Mouse (Mus musculus): Measurements from ENCODE around the gene Gsap.
A peak's percentile ranks its signal among the peaks of the same experiment; 100 is the strongest.
"Not testable (repeated sequence)": the region's sequence is repeated elsewhere in the genome, so short reads cannot be mapped to it uniquely, and the experiment has no call there.

Gene Gsap

GRCm38 (mm10) chr5:21261202-21261844 lies 75.3 kb downstream of the Gsap start:
- no peak for DNase-seq

DNA sequence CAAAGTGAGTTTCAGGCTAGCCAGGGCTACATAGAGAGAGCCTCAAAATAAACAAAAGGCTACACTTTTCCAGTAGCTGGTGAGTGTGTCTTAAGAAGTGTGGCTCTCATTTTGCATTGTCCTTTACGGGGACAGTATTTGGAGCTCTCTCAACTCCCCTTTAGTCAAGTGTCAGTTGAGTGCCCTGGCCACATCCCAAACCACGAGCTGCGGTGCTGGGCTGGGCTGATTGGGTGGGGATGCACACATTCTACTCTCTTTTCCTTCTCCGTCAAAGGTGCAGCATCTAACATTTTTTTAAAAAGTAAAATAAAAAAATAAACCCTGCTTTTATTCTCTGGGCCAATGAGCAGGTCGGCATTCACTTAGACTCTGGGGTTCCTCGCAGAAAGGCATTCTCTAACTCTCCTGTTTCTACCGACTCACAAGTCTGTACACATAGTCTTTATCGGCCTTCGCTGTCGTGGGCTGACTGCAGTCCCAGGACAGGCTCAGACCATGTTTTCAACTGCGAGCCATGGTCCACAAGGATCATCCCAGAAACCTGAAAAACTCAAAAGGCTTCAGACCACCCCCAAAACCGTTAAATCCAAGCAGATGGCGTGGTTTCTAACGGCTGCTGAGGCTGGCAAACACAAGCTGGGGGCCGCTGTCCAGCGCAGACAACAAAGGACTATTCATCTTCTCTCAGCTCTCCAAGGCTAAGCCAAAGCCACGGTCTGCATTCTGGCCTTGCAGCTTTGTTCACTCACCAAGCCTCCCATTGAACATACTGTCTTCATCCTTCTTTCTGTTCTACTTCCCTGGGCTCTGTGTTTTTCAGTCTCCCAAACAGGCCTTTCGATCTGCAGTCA lies 77.4 kb downstream of the Gsap start:
- DNase-seq = no peak

- DNase-seq = no peak
Observed at GRCm38 (mm10) chr5:21264352-21265021, 78.4 kb downstream of the Gsap start.

GRCm38 (mm10) chr5:21265049-21265448 lies 79.0 kb downstream of the Gsap start:
- peak; percentile 49 to 86 for DNase-seq

GRCm38 (mm10) chr5:21267090-21267489 lies 81.0 kb downstream of the Gsap start:
- DNase-seq = peak; percentile 17 to 39

DNA sequence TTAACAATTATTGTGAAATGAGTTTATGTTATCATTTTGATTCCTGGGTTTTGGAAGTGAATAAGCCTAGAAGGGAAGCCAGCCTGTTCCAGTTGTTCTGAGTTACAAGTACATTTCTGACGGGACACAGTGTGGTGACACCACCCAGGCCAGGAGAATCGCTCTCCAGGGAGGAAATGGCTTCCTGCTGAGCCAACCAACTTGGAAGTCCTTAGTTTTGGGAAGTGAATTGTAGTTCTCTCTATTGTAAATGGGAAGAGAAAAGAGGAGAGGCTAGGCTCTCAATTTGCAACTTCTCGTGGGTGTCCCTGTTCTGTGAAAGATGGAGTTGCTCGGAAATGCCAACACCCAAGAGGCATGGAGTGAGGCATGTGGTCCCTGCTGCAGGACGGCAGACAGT lies 83.4 kb downstream of the Gsap start:
- no peak for DNase-seq

DNA sequence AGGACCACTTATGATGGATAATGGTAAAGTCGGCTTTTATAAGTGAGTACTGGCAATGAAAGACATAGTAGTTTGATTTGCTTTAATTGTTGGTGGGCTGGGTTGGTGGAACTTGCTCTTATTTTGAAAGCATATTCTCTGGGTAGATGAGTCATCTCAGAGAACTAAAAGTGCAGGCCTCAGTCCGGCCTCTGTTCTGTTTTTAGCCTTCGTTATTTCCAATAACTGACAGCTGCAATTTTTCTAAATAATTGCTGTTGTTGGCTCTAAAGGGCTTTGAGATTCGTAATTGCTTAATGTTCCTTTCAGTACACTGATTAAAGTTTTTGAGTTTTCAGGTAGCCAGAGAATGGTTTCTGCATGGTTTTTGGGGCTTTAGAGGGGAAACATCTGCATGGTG lies 84.7 kb downstream of the Gsap start:
- DNase-seq = no peak

DNA sequence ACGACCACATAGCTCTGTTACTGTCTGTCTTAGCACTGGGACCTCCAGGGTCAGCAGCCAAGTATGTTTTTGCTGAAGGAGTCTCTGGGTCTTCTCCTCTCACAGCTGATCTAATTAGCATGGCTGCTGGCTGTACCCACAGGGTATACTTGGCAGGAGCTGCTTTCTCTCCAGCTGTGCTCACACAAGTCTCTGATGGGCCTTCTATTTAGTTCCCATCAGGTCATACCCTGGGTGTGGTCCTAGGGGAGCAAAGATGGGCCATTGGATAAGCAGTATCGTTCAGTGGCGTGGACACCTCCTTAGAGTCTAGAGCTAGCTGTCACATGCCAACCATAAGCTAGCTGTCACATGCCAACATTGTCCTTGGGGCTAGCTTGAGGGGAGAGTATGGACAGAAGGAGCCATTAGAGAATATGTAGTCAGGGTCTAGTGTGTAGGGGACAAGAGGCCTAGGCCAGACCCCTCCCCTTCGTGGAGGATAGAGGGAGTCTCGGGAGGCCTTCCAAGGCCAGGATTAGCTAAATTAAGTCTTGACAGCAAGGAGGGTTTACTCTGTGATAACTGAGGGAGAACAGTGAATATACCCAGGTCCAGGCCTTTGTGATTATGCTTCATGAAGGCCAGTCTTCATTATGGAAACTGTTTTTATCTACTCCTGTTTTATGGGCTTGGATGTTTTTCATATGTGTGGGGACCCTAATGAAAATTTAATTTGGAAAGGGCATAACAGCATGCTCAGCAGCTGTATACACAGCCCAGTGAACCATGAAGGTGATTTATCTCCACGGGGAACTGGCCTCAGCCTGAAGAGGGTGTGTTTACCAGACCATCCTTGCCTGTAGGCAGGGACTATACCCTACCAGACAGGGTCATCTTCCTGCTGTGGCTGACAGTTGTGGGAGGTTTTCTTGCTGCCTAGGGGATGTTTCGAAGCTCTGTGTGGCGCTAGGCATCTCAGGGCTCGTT lies 85.6 kb downstream of the Gsap start:
- DNase-seq = peak in 1 of 2 experiments; percentile 48

DNA sequence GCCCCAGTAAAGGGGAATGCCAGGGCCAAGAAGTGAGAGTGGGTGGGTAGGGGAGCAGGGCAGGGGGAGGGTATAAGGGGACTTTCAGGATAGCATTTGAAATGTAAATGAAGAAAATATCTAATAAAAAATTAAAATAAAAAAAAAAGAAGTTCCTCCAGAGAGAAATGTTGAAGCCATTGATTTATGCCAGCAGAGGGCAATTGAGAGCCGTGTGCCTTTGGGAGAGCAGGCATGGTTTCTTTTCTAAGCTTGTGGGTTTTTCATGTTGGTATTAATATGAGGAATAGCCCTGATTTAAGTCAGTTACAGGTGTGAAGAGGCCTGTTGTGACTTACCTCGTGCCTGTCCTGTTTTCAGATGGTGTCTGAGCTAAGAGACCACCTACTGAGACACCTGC lies 91.6 kb downstream of the Gsap start:
- not testable (repeated sequence) for DNase-seq

DNA sequence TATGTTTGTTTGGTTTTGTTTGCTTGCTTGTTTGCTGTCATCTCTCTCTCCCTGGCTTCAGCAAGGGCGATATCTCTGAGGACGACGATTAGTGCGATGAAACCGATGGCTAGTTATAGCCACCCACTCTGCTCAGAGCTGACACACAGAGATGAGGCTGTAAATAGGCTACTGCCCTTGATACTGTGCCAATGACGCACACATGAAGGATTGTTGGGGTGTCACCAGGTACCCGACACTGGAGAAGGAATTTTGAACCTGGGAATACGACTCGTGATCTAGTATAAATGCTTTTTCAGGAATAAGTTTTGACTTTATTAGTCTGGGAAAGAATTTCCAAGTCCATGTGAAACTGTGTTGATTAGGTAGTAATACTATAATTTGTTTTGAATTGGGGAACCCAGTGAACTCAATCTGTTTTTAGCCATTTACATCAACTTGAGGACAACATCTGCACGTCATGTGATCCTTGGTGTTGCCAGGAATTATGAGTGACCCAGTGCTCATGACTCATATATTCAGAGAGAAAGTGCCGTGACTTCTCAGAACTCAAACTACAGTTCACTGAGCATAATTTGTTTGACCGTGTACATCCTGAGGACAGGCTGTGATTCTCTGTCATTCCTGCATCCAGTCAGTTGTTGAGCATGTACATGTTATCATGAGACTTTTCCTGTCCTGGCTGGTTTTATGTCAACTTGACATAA lies 97.5 kb downstream of the Gsap start:
- DNase-seq = no peak

GRCm38 (mm10) chr5:21288658-21289435 lies 102.8 kb downstream of the Gsap start:
- peak in 1 of 2 experiments; percentile 38 for DNase-seq

DNA sequence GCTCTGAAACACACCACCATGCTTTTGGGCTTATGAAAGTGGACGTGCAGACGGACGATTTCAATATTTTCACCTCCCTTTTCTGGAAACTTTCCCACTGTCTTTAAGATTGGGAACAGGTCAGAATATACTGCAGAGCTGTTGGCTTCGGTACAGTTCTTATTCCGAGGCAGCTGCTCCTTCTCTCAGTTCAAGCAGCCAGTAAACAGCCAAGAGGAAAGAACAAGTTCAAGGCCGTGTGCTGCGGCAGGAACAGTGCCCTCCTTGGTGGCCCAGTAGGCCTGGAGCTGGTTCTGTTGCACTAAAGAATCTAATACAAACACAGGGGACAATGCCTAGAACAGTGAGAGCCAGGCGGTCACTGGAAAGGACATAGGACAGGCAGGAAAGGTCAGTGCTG lies 104.5 kb downstream of the Gsap start:
- DNase-seq = no peak

DNA sequence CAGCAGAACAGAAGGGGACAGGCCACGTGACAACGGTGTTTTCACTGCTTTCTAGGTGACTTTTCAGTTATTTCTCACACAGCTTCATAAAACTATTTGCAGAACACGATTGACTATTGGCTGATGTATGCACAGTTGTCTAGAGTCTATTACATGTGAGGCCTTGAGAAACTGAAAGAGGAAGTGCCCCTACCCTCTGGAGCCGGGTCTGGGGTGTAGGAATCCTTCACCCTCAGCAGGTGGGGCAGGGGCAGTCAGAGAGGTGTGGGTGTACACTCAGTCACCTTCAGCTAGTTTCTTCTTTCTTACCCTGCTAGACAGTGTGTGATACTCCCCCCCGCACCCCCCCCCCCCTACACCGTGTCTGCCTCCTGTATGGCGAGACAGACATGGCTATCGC lies 109.6 kb downstream of the Gsap start:
- DNase-seq = no peak

DNA sequence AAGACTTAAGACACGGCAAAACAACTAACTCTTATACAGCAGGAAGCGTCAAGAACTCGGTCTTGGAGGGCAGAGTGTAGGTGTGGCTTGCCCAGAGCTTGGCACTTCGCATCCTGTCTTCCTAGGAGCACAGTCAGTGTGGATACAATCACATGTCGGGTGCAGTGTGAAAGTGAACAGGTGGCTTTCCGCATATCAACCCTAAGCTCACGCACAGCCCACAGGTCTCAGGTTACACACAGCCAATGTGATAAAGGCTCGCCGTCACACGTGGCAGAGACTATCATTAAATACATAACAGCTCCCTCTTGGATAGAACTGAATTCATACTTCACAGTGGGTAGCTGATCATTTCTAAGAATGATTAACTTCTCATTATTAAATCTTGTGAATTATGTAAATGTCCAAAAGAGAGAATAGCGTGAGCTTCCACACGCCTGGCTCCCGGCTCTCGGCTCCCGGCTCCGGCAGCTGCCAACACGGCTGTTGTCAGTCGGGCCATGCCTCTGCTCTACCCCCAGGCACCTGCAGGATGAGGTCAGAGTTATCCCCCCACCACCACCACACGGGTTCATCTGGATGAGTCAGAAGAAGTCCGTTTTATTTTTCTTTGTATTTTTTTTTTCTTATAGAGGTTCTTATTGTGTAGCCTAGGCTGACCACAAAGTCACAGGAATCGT lies 113.2 kb downstream of the Gsap start:
- no peak for DNase-seq

GRCm38 (mm10) chr5:21300058-21300457 lies 114.0 kb downstream of the Gsap start:
- DNase-seq = no peak

DNA sequence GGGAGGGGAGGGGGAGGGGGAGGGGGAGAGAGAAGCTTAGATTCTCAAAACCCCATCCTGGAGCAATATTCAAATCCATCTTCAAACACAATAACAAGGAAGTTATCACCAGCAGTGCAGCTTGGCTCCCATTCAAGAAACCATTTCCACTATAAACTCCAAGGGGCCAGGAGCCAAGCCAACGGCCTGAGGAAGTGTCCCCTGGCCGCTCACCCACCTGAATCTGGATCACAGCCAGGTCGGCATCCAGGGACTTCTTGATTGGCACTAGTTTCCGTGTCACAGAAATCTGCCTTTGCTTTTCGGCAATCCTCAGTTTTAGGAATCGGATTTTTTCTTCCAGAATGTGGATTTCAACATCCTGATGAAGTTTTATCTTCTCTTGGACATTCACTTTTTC lies 115.0 kb downstream of the Gsap start:
- peak; percentile 38 to 61 for DNase-seq

GRCm38 (mm10) chr5:21307165-21307564 lies 121.1 kb downstream of the Gsap start:
- DNase-seq = no peak

DNA sequence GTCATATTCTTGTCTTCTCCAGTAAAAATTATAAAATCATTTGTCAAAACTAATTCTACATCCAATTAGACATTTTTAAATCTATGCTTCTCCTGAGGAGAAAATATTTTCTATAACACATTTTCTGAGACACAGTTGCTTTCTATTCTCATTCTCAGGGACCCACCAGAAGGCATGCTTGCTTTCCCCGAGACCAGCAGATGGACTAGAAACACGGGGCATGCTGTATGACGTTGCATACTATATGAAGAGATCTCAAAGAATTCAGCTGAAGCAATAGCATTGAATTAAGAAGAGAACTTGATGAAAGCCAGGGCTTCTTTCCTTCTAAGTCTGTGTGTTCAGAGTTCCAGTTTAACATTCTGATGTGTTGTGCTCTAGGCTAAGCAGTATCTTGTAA lies 128.6 kb downstream of the Gsap start:
- DNase-seq = no peak

DNA sequence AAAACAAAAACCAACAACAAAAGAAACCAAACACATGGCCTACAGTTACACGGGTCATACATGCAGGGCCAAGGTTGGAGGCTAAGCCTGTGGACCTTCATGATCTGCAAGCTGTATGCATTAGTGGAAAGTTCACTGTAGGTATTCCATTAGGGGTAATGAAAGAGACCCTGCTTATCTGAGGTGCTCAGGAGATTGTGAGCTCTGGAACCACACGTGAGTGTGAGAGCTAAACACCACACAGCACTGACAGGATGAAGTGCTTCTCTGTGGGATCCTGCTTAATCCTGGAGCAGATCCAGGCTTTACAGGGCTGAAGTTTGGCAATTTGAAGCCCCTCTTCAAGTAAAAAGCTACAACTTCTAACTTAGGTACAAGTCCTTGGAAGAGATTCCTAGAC lies 134.1 kb downstream of the Gsap start:
- no peak for DNase-seq

DNA sequence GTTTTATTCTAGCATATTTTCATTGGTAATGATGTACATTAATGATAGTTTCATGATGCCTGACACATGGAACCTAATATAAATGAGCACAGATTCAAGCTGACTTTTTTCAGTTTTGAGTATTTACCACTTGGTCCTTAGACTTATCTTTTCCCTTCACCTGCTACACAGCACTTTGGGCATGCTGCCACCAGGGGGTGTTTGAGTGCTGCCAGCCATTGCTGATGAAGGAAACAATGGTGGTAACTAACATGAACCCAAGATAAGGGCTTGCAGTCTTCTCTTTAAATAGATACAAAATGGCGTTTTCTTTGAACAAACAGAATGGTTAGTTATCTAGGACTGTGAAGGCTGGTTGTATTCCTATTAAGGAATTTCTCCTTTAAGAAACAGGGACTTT lies 140.4 kb downstream of the Gsap start:
- peak; percentile 42 to 78 for DNase-seq

GRCm38 (mm10) chr5:21328560-21328959 lies 142.5 kb downstream of the Gsap start:
- DNase-seq = no peak

All from lung, postnatal 4 days (tissue).